Mouse (Mus musculus): ENCODE measurements around the gene Nsun7. TPM values are rescaled to one million over a fixed set of nuclear protein-coding genes. Genes with fewer than 3 reads are reported as not detected.
A peak's percentile ranks its signal among the peaks of the same experiment; 100 is the strongest.
"Not testable (repeated sequence)": the region's sequence is repeated elsewhere in the genome, so short reads cannot be mapped to it uniquely, and the experiment has no call there.

The Nsun7 gene
- polyA plus RNA-seq, 1 experiment from 2014 or later, result 0.65 TPM

DNA sequence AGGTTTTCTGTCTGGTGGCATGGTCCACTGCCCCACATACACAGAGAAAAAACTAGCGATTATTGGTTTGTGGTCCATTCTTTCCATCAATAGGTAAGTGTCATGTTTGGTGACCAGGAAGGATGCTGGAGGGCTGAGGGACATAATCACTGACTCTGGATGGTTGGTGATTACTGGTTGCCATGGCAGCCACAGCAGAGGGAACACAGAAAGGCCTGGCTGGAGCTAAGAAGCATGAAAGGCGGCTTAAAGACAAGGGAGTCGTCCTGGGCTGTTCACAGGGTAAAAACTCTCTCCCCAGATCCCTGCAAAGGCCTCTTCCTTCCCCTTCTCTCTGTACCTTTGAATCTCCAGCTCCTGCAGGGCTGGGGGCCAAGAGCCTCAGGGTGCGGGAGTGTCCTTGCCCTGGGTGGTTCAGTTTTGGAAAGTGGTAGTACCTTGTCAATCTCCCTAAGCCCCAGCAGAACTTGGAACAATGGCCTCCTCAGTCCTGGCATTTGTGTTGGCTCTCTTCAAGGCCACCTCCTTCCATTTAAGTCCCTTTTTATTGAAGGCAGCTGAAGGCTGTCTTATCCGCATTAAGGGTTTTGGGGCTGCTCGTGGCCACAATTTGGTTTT lies 15.5 kb upstream of the Nsun7 start:
- 62% methylated on average over 6 of the region's 6 CpGs for WGBS
- Histone ChIP-seq H3K9me3 (no peaks in the 10 kb centered on the region), H3K9ac (no peak overlapping the region), H3K27me3 (no peaks in the 10 kb centered on the region), H3K4me3 (no peak overlapping the region), H3K4me1 (no peaks in the 10 kb centered on the region), H3K4me2 (no peak overlapping the region), H3K36me3 (no peaks in the 10 kb centered on the region), H3K27ac (no peak overlapping the region)
- no peak for ATAC-seq (ENCODE audit: insufficient number of reproducible peaks, low FRiP score, low TSS enrichment, low read depth)

DNA sequence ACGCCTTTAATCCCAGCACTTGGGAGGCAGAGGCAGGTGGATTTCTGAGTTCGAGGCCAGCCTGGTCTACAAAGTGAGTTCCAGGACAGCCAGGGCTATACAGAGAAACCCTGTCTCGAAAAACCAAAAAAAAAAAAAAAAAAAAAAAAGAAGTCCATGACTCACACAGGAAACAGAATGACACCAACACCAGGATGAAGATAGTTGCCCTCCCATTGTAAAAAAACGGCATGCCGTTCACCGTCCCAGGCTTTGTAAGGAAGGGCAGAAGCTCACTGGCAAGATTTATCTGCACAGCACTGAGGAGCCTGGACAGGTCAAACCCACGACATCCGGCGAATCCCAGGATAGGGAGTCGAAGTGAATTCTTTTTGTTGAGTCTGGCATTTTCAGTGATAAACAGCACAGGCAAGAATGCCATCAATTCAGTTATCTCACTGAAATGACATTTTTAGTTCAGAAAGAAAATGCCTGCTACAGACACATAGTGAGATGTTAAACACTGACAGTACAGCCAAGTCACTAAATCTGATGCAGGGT lies 13.7 kb upstream of the Nsun7 start:
- H3K9ac ChIP-seq, result no peak overlapping the region
- ATAC-seq (ENCODE audit: insufficient number of reproducible peaks, low FRiP score, low TSS enrichment, low read depth), result no peak
- no peaks in the 10 kb centered on the region for H3K4me1 ChIP-seq
- no peaks in the 10 kb centered on the region for H3K27me3 ChIP-seq
- H3K27ac ChIP-seq, result no peak overlapping the region
- no peaks in the 10 kb centered on the region for H3K36me3 ChIP-seq
- no peaks in the 10 kb centered on the region for H3K9me3 ChIP-seq
- H3K4me3 ChIP-seq, result no peak overlapping the region
- WGBS, result 77% methylated on average over 9 of the region's 10 CpGs
- no peak overlapping the region for H3K4me2 ChIP-seq

GRCm38 (mm10) chr5:66253219-66253618 lies 6.5 kb upstream of the Nsun7 start:
- ATAC-seq (ENCODE audit: insufficient number of reproducible peaks, low FRiP score, low TSS enrichment, low read depth), result no peak

DNA sequence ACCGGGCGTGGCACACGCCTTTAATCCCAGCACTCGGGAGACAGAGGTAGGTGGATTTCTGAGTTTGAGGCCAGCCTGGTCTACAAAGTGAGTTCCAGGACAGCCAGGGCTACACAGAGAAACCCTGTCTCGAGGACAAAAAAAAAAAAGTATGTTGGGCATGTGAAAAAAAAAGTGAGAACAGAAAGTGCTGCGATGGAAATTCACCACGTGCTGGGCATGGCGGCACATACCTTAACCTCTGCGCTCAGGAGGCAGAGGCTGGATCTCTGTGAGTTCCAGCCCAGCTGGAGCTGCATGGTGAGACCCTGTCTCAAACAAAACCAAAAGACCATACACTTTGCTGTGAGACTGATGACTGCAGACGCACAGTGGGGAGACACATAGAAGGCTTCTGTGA lies 4.7 kb upstream of the Nsun7 start:
- 85% methylated on average over 10 of the region's 10 CpGs for WGBS
- no peaks in the 10 kb centered on the region for H3K9me3 ChIP-seq
- ATAC-seq (ENCODE audit: insufficient number of reproducible peaks, low FRiP score, low TSS enrichment, low read depth), result no peak

More at GRCm38 (mm10) chr5:66253219-66253618, 6.5 kb upstream of the Nsun7 start:
- WGBS, result 52% methylated on average over 5 of the region's 5 CpGs
- Histone ChIP-seq H3K9me3 (no peaks in the 10 kb centered on the region), H3K4me2 (no peak overlapping the region), H3K27ac (no peak overlapping the region), H3K4me1 (no peaks in the 10 kb centered on the region), H3K36me3 (no peaks in the 10 kb centered on the region), H3K9ac (no peak overlapping the region), H3K4me3 (no peak overlapping the region), H3K27me3 (no peaks in the 10 kb centered on the region)

GRCm38 (mm10) chr5:66259000-66259399 lies 697 bp upstream of the Nsun7 start:
- Histone ChIP-seq H3K9ac (no peak overlapping the region), H3K4me1 (peaks cover 8% of the 10 kb centered on the region), H3K4me2 (no peak overlapping the region), H3K4me3 (no peak overlapping the region), H3K9me3 (no peaks in the 10 kb centered on the region), H3K36me3 (no peaks in the 10 kb centered on the region), H3K27ac (no peak overlapping the region), H3K27me3 (no peaks in the 10 kb centered on the region)
- no peak for ATAC-seq (ENCODE audit: insufficient number of reproducible peaks, low FRiP score, low TSS enrichment, low read depth)
- 66% methylated on average over 2 of the region's 2 CpGs for WGBS

More for the DNA sequence above, 4.7 kb upstream of the Nsun7 start:
- H3K27ac ChIP-seq, result no peak overlapping the region
- no peak overlapping the region for H3K4me2 ChIP-seq
- no peak overlapping the region for H3K4me3 ChIP-seq
- no peaks in the 10 kb centered on the region for H3K27me3 ChIP-seq
- peaks cover 7% of the 10 kb centered on the region for H3K4me1 ChIP-seq
- H3K9ac ChIP-seq, result no peak overlapping the region
- no peaks in the 10 kb centered on the region for H3K36me3 ChIP-seq

GRCm38 (mm10) chr5:66259431-66259755 lies 304 bp upstream of the Nsun7 start:
- H3K36me3 ChIP-seq; ATAC-seq (ENCODE audit: insufficient number of reproducible peaks, low FRiP score, low TSS enrichment, low read depth); H3K27me3 ChIP-seq; H3K4me1 ChIP-seq; H3K9me3 ChIP-seq; H3K27ac ChIP-seq: not testable (repeated sequence)
- Histone ChIP-seq H3K4me3 (peak overlapping the region; percentile 59), H3K9ac (peak overlapping the region; percentile 54), H3K4me2 (peak overlapping the region; percentile 91)
- whole genome bisulfite sequencing, result 4% methylated on average over 5 of the region's 5 CpGs

GRCm38 (mm10) chr5:66262475-66262874 lies 2.8 kb downstream of the Nsun7 start:
- H3K9me3 ChIP-seq, result no peaks in the 10 kb centered on the region
- H3K9ac ChIP-seq, result no peak overlapping the region
- no peak overlapping the region for H3K4me3 ChIP-seq
- no peak overlapping the region for H3K27ac ChIP-seq
- H3K4me2 ChIP-seq, result no peak overlapping the region
- H3K4me1 ChIP-seq, result peaks cover 8% of the 10 kb centered on the region
- ATAC-seq (ENCODE audit: insufficient number of reproducible peaks, low FRiP score, low TSS enrichment, low read depth), result no peak
- WGBS, result 76% methylated on average over 2 of the region's 2 CpGs
- no peaks in the 10 kb centered on the region for H3K27me3 ChIP-seq
- H3K36me3 ChIP-seq, result no peaks in the 10 kb centered on the region

DNA sequence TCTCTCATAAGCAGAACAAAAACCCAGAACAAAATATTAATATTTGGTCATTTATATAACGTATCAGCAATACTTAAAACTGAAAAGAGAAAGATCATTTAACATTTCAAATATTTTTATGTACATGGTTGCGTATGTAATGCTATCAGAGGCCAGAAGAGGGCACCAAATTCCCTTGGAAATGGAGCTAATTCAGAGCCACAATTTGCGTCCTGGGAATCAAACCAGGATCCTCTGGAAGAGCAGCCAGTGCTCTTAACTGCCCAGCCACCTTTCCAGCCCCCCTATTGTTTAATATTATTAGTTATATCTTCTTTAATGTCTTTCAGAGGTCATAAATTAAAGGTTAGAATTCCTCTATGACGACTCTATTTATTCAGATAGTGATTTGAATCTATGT lies 3.7 kb downstream of the Nsun7 start:
- no peak overlapping the region for H3K9ac ChIP-seq
- no peak overlapping the region for H3K27ac ChIP-seq
- H3K9me3 ChIP-seq, result no peaks in the 10 kb centered on the region
- 35% methylated on average over 4 of the region's 4 CpGs for WGBS
- no peak overlapping the region for H3K4me2 ChIP-seq
- no peak for ATAC-seq (ENCODE audit: insufficient number of reproducible peaks, low FRiP score, low TSS enrichment, low read depth)
- H3K36me3 ChIP-seq, result no peaks in the 10 kb centered on the region
- no peaks in the 10 kb centered on the region for H3K27me3 ChIP-seq
- H3K4me3 ChIP-seq, result no peak overlapping the region
- H3K4me1 ChIP-seq, result peaks cover 8% of the 10 kb centered on the region

- Histone ChIP-seq H3K27me3 (no peaks in the 10 kb centered on the region), H3K9ac (no peak overlapping the region), H3K36me3 (no peaks in the 10 kb centered on the region), H3K27ac (no peak overlapping the region), H3K4me2 (no peak overlapping the region), H3K4me1 (peaks cover 10% of the 10 kb centered on the region; the same call in 1 of the 2 replicates), H3K9me3 (no peaks in the 10 kb centered on the region), H3K4me3 (no peak overlapping the region)
- no peak for ATAC-seq (ENCODE audit: insufficient number of reproducible peaks, low FRiP score, low TSS enrichment, low read depth)
- 42% methylated on average over 7 of the region's 7 CpGs for WGBS
Observed at GRCm38 (mm10) chr5:66269616-66270015, 9.9 kb downstream of the Nsun7 start.

DNA sequence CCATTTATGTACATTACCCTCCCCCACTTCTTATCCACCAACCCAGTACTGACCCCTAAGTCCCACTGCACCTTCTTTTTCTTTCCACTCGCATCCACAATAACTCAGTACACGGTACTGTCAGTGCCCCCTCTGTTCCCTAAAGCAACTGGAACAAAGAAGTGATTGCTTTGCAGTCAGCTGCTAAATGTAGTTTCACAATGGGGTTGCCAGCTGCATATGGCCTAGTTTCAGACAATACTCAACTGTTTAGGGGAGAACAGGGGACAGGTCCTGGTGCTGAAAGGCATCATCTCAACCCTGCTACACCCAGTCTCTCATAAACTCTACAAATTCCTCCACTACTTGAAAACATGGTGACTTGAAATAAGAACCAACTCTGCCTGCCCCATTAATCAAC lies 11.4 kb downstream of the Nsun7 start:
- Histone ChIP-seq H3K27me3 (no peaks in the 10 kb centered on the region), H3K9ac (no peak overlapping the region), H3K27ac (no peak overlapping the region), H3K9me3 (no peaks in the 10 kb centered on the region), H3K36me3 (no peaks in the 10 kb centered on the region), H3K4me3 (no peak overlapping the region), H3K4me2 (no peak overlapping the region), H3K4me1 (peaks cover 10% of the 10 kb centered on the region; the same call in 1 of the 2 replicates)
- 80% methylated on average over 2 of the region's 2 CpGs for WGBS
- ATAC-seq (ENCODE audit: insufficient number of reproducible peaks, low FRiP score, low TSS enrichment, low read depth), result no peak

GRCm38 (mm10) chr5:66274417-66274816 lies 14.7 kb downstream of the Nsun7 start:
- Histone ChIP-seq H3K4me1 (peaks cover 10% of the 10 kb centered on the region; the same call in 1 of the 2 replicates), H3K9me3 (no peaks in the 10 kb centered on the region), H3K4me3 (no peak overlapping the region), H3K4me2 (no peak overlapping the region), H3K9ac (no peak overlapping the region), H3K27ac (no peak overlapping the region), H3K27me3 (no peaks in the 10 kb centered on the region), H3K36me3 (no peaks in the 10 kb centered on the region)
- ATAC-seq (ENCODE audit: insufficient number of reproducible peaks, low FRiP score, low TSS enrichment, low read depth), result no peak
- 32% methylated on average over 3 of the region's 3 CpGs for WGBS

- Histone ChIP-seq H3K4me2 (no peak overlapping the region), H3K27me3 (no peaks in the 10 kb centered on the region), H3K36me3 (no peaks in the 10 kb centered on the region), H3K27ac (no peak overlapping the region), H3K4me1 (no peaks in the 10 kb centered on the region), H3K9me3 (no peaks in the 10 kb centered on the region), H3K4me3 (no peak overlapping the region), H3K9ac (no peak overlapping the region)
- ATAC-seq (ENCODE audit: insufficient number of reproducible peaks, low FRiP score, low TSS enrichment, low read depth), result no peak
- 76% methylated on average over 2 of the region's 2 CpGs for WGBS
Observed at GRCm38 (mm10) chr5:66279650-66280049, 20.0 kb downstream of the Nsun7 start.

GRCm38 (mm10) chr5:66280742-66281141 lies 21.0 kb downstream of the Nsun7 start:
- H3K4me2 ChIP-seq, result no peak overlapping the region
- H3K27me3 ChIP-seq, result no peaks in the 10 kb centered on the region
- H3K4me1 ChIP-seq, result no peaks in the 10 kb centered on the region
- 76% methylated on average over 6 of the region's 6 CpGs for WGBS
- H3K27ac ChIP-seq, result no peak overlapping the region
- H3K9ac ChIP-seq, result no peak overlapping the region
- H3K4me3 ChIP-seq, result no peak overlapping the region
- H3K9me3 ChIP-seq, result no peaks in the 10 kb centered on the region
- ATAC-seq (ENCODE audit: insufficient number of reproducible peaks, low FRiP score, low TSS enrichment, low read depth), result no peak
- no peaks in the 10 kb centered on the region for H3K36me3 ChIP-seq

All from limb, embryonic 15.5 days (tissue).